Mouse (Mus musculus) left cerebral cortex, postnatal 4 days (tissue): ENCODE data around the gene Gphn. TPM values are rescaled to one million over a fixed set of nuclear protein-coding genes. Genes with fewer than 3 reads are reported as not detected.
"Not testable (repeated sequence)": the region's sequence is repeated elsewhere in the genome, so short reads cannot be mapped to it uniquely, and the experiment has no call there.

Experiments used
- DNase-seq: peaks from one replicate; pipeline ENCODE4 v3.0.0-alpha.2; 2022
- intact Hi-C: fragments of 180-260 bp; cut with DNase I; formaldehyde crosslinking; loops from one replicate; pipeline ENCODE4 v1.15.1; 2025
- total RNA-seq, 2 experiments: library from RNA; stranded (reverse); gene quantifications; 2 replicates each; pipeline ENCODE4 v1.2.3; 2021

The Gphn gene
- total RNA-seq, 2 experiments from 2014 or later: 71.0 to 72.7 TPM

DNA sequence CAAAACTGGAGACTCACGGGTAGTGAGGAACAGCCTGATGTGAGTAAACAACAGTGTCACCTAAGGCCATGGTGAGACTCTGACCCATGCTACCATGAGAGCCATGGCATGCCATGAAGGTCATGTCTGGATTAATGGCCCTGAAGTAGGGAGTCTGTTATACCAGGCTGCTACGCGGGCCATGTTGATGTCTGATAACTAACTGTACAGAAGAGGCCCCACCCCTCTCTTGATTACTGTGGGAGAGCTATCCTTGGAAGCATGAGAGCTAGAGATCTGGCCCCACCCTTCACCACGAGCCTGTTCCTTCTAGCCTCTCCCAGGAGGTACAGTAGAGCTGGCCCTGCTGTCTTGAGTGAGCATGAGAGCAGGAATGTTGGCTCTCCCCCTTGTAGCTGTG lies 101.8 kb downstream of the Gphn start:
- intact Hi-C loops: loop anchor here (10.0 kb wide), 1 partner anchor 527 kb away; no protein-coding TSS in a partner anchor
- DNase-seq: no peak

DNA sequence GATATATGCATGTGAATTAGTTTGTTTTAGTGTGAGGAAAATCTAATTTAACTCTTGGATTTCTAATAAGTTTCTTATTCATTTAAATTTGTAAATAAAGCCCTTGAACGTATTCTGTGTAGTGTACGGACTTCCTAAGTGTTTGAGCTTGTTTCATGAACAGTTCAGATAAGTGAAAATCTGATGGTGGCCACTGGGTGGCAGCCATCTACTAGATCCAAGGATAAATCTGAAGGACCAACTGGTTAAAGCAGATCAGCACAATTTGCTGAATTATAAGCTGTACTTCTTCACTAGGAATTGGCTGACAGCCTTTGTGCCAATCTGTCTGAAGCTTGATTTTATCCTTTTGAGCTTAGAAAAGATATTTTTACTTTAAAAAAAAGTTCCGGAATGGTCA lies 105.9 kb downstream of the Gphn start:
- intact Hi-C loops: no loop called here
- peak; percentile 62 for DNase-seq

DNA sequence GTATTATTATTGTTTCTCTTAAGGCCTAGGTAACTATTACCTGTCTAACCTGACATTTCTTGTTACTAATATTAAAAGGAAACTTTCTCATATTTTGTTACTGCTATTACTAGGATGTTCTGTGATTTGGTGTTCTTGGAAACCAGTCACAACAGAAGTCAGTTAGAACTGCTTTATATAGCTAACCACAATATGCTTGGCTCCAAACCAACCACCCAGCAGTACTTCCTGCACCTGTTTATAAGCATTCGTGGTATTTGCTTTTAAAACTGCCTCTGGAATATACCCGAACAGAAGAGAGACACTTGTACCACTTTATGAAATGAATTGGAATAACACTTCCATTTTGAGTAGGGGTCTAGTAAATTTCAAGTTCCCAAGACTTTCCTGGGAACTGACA lies 130.3 kb downstream of the Gphn start:
- intact Hi-C loops: no loop called here
- DNase-seq: no peak

DNA sequence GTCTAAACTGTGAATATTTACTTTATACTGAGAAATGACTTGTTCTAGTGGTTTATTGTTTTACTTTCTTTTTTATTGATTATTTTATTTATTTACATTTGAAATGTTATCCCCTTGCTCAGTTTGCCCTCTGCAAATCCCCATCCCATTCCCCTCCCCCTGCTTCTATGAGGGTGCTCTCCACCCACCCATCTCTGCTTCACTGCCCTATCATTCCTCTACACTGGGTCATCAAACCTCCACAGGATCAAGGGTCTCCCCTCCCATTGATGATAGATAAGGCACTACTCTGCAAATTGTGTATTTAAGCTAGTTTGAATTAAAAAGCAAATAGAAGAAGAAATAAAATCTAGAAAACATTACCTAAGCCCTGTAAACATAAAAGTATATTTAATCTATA lies 163.1 kb downstream of the Gphn start:
- no peak for DNase-seq

DNA sequence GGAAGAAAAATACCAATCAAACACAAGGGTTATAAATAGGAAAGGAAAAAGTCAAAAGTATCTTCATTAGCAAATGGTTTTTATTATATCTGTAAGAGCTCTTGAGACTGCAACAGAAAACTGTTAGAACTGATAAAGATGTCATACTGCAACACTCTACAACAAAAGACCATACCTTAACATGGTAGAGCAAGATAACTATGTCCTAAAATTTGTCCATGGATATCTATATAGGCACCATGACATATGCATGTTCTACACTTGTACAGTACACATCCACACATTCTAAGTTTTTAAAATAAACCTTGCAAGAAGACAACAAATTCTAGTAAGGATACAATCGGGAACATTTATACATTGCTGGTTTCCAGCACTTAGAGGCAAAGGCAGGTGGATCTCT lies 169.1 kb downstream of the Gphn start:
- no peak for DNase-seq
- intact Hi-C loops: no loop called here

More for the DNA sequence above, 163.1 kb downstream of the Gphn start:
- intact Hi-C loops: no loop called here

DNA sequence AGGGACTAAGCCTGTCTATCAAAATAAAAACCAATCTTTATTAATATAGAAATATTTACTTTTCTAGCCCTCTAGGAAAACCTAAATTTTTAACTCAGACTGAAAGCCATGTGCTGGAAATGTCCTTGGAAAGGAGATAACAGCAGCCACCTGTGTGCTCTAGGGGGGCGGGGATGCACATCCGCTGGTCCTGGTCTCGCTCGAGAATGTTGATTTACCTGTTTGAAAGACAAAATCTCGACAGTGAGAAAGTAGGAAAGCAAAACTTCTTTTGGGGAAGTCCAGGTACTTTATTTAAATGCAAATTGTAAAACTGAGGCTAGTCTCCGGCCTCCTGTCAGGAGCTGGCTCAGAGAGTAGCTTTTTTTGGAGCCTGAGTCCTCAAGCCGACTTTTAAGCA lies 181.3 kb downstream of the Gphn start:
- intact Hi-C loops, DNase-seq: not testable (repeated sequence)

DNA sequence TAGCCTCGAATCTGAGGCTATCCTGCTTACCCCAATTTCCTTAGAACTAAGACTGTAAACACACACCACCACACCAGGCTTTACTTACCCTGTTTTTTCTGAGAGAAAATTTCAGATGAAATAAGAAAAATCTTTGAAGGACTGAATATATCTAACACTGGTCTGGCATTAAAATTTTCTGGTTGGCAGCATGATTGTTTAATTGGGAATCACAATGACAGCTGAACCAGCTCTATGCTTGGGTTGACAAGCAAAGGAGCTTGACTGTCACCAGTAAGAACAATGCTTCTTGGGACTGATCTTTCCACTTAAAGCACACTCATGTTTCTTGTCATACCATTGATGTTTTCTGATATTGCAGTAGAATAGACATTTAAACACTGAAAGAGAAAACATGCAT lies 296.0 kb downstream of the Gphn start:
- DNase-seq: no peak
- intact Hi-C loops: no loop called here

GRCm38 (mm10) chr12:78522804-78523394 lies 296.7 kb downstream of the Gphn start:
- intact Hi-C loops: no loop called here
- no peak for DNase-seq

DNA sequence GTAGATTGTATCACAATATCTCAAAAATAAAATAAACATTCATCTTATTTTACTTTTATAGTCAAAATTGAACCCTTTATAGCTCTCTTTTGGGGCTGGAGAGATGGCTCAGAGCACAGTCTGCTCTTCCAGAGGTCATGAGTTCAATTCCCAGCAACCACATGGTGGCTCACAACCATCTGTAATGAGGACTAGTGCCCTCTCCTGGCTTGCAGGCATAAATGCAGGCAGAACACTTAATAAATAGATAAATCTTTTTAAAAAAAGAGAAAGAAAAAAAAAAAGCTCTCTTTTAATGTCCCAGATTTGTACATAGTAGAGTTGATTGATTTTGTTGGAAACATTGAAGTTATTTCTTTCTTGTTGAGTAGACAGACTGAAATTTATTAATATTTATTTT lies 311.4 kb downstream of the Gphn start:
- DNase-seq, intact Hi-C loops: not testable (repeated sequence)

DNA sequence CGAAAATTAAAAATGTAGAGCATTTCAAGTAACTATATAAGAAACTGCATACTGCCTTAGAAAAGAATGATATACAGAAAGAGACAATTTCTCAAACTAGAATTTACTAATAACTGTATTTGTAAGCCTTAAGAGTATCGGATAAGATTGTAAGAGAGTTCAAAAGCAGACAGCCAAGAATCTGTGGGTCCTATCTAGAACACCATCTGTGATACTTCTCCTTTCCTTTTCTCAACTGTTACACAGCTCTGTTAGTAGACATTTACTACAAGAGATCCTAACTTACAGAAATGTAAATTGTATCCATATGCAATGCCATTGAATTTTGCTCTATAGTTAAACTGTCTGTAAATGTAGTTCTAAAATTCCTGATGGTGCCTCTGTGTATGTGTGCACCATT lies 324.7 kb downstream of the Gphn start:
- no peak for DNase-seq
- intact Hi-C loops: no loop called here

GRCm38 (mm10) chr12:78631816-78632215 lies 405.6 kb downstream of the Gphn start:
- DNase-seq: no peak
- intact Hi-C loops: no loop called here

- intact Hi-C loops: no loop called here
- no peak for DNase-seq
Measured at GRCm38 (mm10) chr12:78639466-78639865, 413.3 kb downstream of the Gphn start.

- intact Hi-C loops: no loop called here
- no peak for DNase-seq
Measured at GRCm38 (mm10) chr12:78640086-78640485, 413.9 kb downstream of the Gphn start.

DNA sequence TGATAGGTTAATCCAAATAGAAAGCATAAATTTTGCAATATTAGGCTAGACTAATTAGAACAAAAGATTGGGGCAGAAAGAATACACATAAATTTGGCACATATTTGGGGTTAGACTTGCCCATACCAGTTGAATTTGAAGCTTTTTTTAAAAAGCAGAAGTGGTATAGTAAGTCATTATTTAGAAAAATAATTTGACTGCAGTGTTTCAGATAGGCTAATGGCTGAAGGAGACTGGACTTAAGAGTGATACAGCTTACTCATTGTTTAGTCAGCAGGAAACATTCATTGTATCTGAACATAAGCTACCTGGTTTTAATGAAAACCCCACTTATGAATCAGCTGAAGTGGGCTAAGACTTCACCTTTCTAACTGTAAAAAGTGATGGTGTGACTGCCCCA lies 415.0 kb downstream of the Gphn start:
- no peak for DNase-seq
- intact Hi-C loops: no loop called here

- intact Hi-C loops: no loop called here
- peak; percentile 1 for DNase-seq
Measured at GRCm38 (mm10) chr12:78643691-78644090, 417.5 kb downstream of the Gphn start.

- intact Hi-C loops: no loop called here
- no peak for DNase-seq
Measured at GRCm38 (mm10) chr12:78645282-78645681, 419.1 kb downstream of the Gphn start.

GRCm38 (mm10) chr12:78659718-78660304 lies 433.6 kb downstream of the Gphn start:
- DNase-seq: no peak
- intact Hi-C loops: no loop called here

DNA sequence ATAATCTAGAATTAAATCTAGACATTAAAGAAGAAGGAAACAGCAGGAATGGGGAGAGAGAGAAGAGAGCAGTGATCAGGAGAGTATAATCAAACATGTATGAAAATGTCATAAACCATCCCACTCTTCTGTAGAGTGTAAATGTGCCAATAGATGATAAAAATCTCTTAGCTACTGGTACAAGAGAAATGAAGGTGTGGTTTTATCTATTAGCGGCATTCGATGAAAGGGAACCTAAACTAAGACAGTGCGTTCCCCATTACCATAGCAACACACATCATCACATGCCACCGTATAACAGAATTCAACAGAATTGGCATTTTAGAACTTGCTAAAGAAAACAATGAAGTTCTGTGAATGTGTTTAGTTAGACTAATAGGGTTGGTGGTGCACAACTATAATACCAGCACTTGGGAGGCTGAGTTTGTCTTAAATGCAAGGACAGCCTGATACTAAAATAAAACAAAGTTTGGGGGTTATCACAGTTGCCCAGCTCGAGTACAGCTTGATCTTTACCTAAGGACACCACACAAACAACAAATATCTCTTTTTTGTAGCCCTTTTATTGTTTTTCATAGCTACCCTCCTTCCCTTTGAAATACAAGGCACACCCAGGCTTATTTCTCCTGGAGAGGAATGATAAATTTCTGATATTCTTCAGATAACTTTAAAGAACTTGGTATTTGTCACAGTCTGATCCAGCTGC lies 452.1 kb downstream of the Gphn start:
- intact Hi-C loops: no loop called here

DNA sequence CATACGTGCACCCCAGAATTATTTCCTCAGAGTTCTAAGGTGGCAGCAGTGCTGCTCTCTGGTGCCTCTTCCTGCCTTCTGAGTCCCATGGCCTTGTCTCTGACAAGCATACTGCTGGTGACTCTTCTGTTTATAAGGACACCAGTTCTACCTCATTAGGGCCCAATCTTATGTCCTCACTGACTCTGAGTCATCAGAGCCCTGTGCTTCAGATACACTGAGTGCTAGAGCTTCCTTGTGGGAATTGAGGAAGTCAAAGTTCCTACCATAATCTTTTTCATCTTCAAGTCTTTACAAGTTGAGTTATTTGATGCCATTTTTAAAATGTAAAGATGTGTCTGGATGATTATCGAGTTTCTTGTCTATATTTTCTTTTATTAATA lies 452.6 kb downstream of the Gphn start:
- DNase-seq: no peak
- intact Hi-C loops: no loop called here

More for the DNA sequence above, 452.1 kb downstream of the Gphn start:
- no peak for DNase-seq

- intact Hi-C loops: no loop called here
- DNase-seq: no peak
Measured at GRCm38 (mm10) chr12:78681048-78681447, 454.9 kb downstream of the Gphn start.

DNA sequence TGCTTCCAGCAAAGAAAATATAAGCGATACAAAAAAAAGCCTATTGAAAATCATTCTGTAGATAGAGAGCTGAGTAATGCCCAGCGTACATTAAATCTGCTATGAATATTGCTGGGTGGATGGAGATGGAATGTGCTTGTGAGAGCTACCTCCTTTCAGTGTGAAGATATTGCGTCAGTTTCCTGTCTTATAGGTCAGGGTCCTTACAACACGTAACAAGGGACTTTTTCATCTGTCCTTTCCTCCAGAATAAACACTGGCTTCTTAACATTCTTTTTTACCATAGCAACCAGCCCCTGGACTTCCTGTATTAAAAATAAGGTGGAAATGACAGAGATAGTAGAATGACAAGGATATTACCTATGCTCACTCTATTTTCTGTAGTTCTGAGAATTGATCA lies 456.1 kb downstream of the Gphn start:
- intact Hi-C loops: no loop called here
- no peak for DNase-seq

- intact Hi-C loops: no loop called here
- DNase-seq: no peak
Measured at GRCm38 (mm10) chr12:78685669-78686215, 459.6 kb downstream of the Gphn start.
